Mouse (Mus musculus): Measurements from ENCODE around the gene Cdkn2a. TPM values are rescaled to one million over a fixed set of nuclear protein-coding genes. Genes with fewer than 3 reads are reported as not detected.

Cdkn2a gene
- under 1 TPM in 1 of 2 experiments, not detected in 1; 0.37 TPM for total RNA-seq (2021)

GRCm38 (mm10) chr4:89294486-89295440 is at the start of gene Cdkn2a:
Gene Cdkn2a (minus strand): TSS chr4:89294653.
- peak; percentile 56 to 58 for DNase-seq (ENCODE audit: low spot score in 2 of 2)
- intact Hi-C loops (cut with DNase I) = loop anchor here (5.0 kb wide), 1 partner anchor 233 kb away; no protein-coding TSS in a partner anchor

GRCm38 (mm10) chr4:89313461-89313860 is 19.0 kb upstream of the Cdkn2a start:
- intact Hi-C loops (cut with DNase I) = no loop called here
- no peak for DNase-seq (ENCODE audit: low spot score in 2 of 2)

GRCm38 (mm10) chr4:89310491-89311254 is 16.2 kb upstream of the Cdkn2a start, which contains the start of gene Cdkn2b:
Gene Cdkn2b (minus strand): TSS chr4:89311039.
- intact Hi-C loops (cut with DNase I) = no loop called here
- peak; percentile 54 to 67 for DNase-seq (ENCODE audit: low spot score in 2 of 2)

GRCm38 (mm10) chr4:89309996-89310395 is 15.5 kb upstream of the Cdkn2a start:
- intact Hi-C loops (cut with DNase I) = no loop called here
- no peak for DNase-seq (ENCODE audit: low spot score in 2 of 2)

GRCm38 (mm10) chr4:89308001-89308400 is 13.5 kb upstream of the Cdkn2a start:
- no peak for DNase-seq (ENCODE audit: low spot score in 2 of 2)
- intact Hi-C loops (cut with DNase I) = no loop called here

- intact Hi-C loops (cut with DNase I) = no loop called here
- no peak for DNase-seq (ENCODE audit: low spot score in 2 of 2)
Measured at GRCm38 (mm10) chr4:89306798-89307365, 12.4 kb upstream of the Cdkn2a start.

- intact Hi-C loops (cut with DNase I) = no loop called here
- DNase-seq (ENCODE audit: low spot score in 2 of 2) = no peak
Measured at GRCm38 (mm10) chr4:89305691-89306090, 11.2 kb upstream of the Cdkn2a start.

- intact Hi-C loops (cut with DNase I) = no loop called here
- DNase-seq (ENCODE audit: low spot score in 2 of 2) = no peak
Measured at GRCm38 (mm10) chr4:89303281-89303995, 9.0 kb upstream of the Cdkn2a start.

- DNase-seq (ENCODE audit: low spot score in 2 of 2) = no peak
- intact Hi-C loops (cut with DNase I) = no loop called here
Measured at GRCm38 (mm10) chr4:89302129-89302528, 7.7 kb upstream of the Cdkn2a start.

GRCm38 (mm10) chr4:89299721-89300120 is 5.3 kb upstream of the Cdkn2a start:
- DNase-seq (ENCODE audit: low spot score in 2 of 2) = no peak
- intact Hi-C loops (cut with DNase I) = no loop called here

- intact Hi-C loops (cut with DNase I) = no loop called here
- DNase-seq (ENCODE audit: low spot score in 2 of 2) = no peak
Measured at GRCm38 (mm10) chr4:89295441-89296220, 1.2 kb upstream of the Cdkn2a start.

- intact Hi-C loops (cut with DNase I) = loop anchor here (5.0 kb wide), 1 partner anchor 233 kb away; no protein-coding TSS in a partner anchor
- DNase-seq (ENCODE audit: low spot score in 2 of 2) = no peak
Measured at GRCm38 (mm10) chr4:89294091-89294485, 365 bp downstream of the Cdkn2a start.

- DNase-seq (ENCODE audit: low spot score in 2 of 2) = no peak
- intact Hi-C loops (cut with DNase I) = loop anchor here (5.0 kb wide), 1 partner anchor 234 kb away; no protein-coding TSS in a partner anchor
Measured at GRCm38 (mm10) chr4:89293516-89293915, 937 bp downstream of the Cdkn2a start.

- intact Hi-C loops (cut with DNase I) = no loop called here
- no peak for DNase-seq (ENCODE audit: low spot score in 2 of 2)
Measured at GRCm38 (mm10) chr4:89289028-89289427, 5.4 kb downstream of the Cdkn2a start.

GRCm38 (mm10) chr4:89286566-89286965 is 7.9 kb downstream of the Cdkn2a start:
- DNase-seq (ENCODE audit: low spot score in 2 of 2) = no peak
- intact Hi-C loops (cut with DNase I) = no loop called here

GRCm38 (mm10) chr4:89285688-89286087 is 8.8 kb downstream of the Cdkn2a start:
- intact Hi-C loops (cut with DNase I) = no loop called here
- no peak for DNase-seq (ENCODE audit: low spot score in 2 of 2)

GRCm38 (mm10) chr4:89282661-89283060 is 11.8 kb downstream of the Cdkn2a start:
- no peak for DNase-seq (ENCODE audit: low spot score in 2 of 2)
- intact Hi-C loops (cut with DNase I) = no loop called here

GRCm38 (mm10) chr4:89282036-89282566 is 12.4 kb downstream of the Cdkn2a start:
- intact Hi-C loops (cut with DNase I) = no loop called here
- DNase-seq (ENCODE audit: low spot score in 2 of 2) = no peak

Data from left cerebral cortex, postnatal 36 days (tissue).